Comparison of ENCODE assay signal across 8 mouse cellular contexts in genomic region chr5:4530236-4531067, GRCm38 (mm10).
A peak's percentile ranks its signal among the peaks of the same experiment; 100 is the strongest.
DNase-seq lines count a peak whose midpoint lies in the region; ATAC-seq lines count a peak whose summit lies in the region.

No protein-coding gene starts in this region.

- peak; percentile 43 for ATAC-seq in forebrain, embryonic 13.5 days
- ATAC-seq in forebrain, embryonic 12.5 days (ENCODE audit: low FRiP score): no peak; the same call in 1 of the 2 replicates
- ATAC-seq in embryonic facial prominence, embryonic 13.5 days (ENCODE audit: insufficient number of reproducible peaks, insufficient read depth, low FRiP score, low TSS enrichment, low read depth): peak; percentile 64
- ATAC-seq in kidney, embryonic 14.5 days (ENCODE audit: low FRiP score, low TSS enrichment): peak; percentile 46; the same call in 1 of the 2 replicates
- 0 out of 2 replicates have a peak, but pooled peaks have one; percentile 34 for ATAC-seq in midbrain, embryonic 13.5 days

- no peak overlapping the region for H3K4me3 ChIP-seq in forebrain, embryonic 13.5 days
- H3K4me3 ChIP-seq in forebrain, embryonic 12.5 days (replicated peaks): no peak overlapping the region
- no peak overlapping the region for H3K4me3 ChIP-seq in embryonic facial prominence, embryonic 13.5 days
- no peak overlapping the region for H3K4me3 ChIP-seq in kidney, embryonic 14.5 days (ENCODE audit: low read length)
- no peak overlapping the region for H3K4me3 ChIP-seq in midbrain, embryonic 13.5 days (replicated peaks)

- no peak overlapping the region for H3K4me2 ChIP-seq in forebrain, embryonic 13.5 days
- no peak overlapping the region for H3K4me2 ChIP-seq in forebrain, embryonic 12.5 days
- peak overlapping the region; percentile 35; the same call in 1 of the 2 replicates for H3K4me2 ChIP-seq in embryonic facial prominence, embryonic 13.5 days
- H3K4me2 ChIP-seq in kidney, embryonic 14.5 days (replicated peaks; ENCODE audit: low read depth, low read length): no peak overlapping the region
- no peak overlapping the region for H3K4me2 ChIP-seq in midbrain, embryonic 13.5 days (replicated peaks)

- WGBS in forebrain, embryonic 13.5 days: 24% methylated on average over 10 of the region's 10 CpGs
- 27% methylated on average over 10 of the region's 10 CpGs for WGBS in forebrain, embryonic 12.5 days
- WGBS in embryonic facial prominence, embryonic 13.5 days: 17% methylated on average over 10 of the region's 10 CpGs
- 31% methylated on average over 10 of the region's 10 CpGs for WGBS in kidney, embryonic 14.5 days
- WGBS in midbrain, embryonic 13.5 days: 22% methylated on average over 10 of the region's 10 CpGs

- no peaks in the 10 kb centered on the region for H3K9me3 ChIP-seq in forebrain, embryonic 13.5 days (replicated peaks)
- H3K9me3 ChIP-seq in forebrain, embryonic 12.5 days: no peaks in the 10 kb centered on the region
- H3K9me3 ChIP-seq in embryonic facial prominence, embryonic 13.5 days: no peaks in the 10 kb centered on the region
- H3K9me3 ChIP-seq in kidney, embryonic 14.5 days (ENCODE audit: control insufficient read depth, low read length): no peaks in the 10 kb centered on the region
- no peaks in the 10 kb centered on the region for H3K9me3 ChIP-seq in midbrain, embryonic 13.5 days

- intact Hi-C loops in left cerebral cortex, postnatal 36 days (cut with DNase I): no loop called here

- peaks cover 16% of the 10 kb centered on the region for H3K4me1 ChIP-seq in forebrain, embryonic 13.5 days
- H3K4me1 ChIP-seq in forebrain, embryonic 12.5 days: peaks cover 14% of the 10 kb centered on the region
- H3K4me1 ChIP-seq in embryonic facial prominence, embryonic 13.5 days: peaks cover 27% of the 10 kb centered on the region
- H3K4me1 ChIP-seq in kidney, embryonic 14.5 days (ENCODE audit: control insufficient read depth, insufficient read depth, low read length): peaks cover 6% of the 10 kb centered on the region; the same call in 1 of the 2 replicates
- H3K4me1 ChIP-seq in midbrain, embryonic 13.5 days (replicated peaks): peaks cover 20% of the 10 kb centered on the region

- no peaks in the 10 kb centered on the region for H3K27me3 ChIP-seq in forebrain, embryonic 13.5 days
- no peaks in the 10 kb centered on the region for H3K27me3 ChIP-seq in forebrain, embryonic 12.5 days
- no peaks in the 10 kb centered on the region; the same call in none of the 2 replicates for H3K27me3 ChIP-seq in embryonic facial prominence, embryonic 13.5 days
- no peaks in the 10 kb centered on the region for H3K27me3 ChIP-seq in kidney, embryonic 14.5 days (ENCODE audit: control insufficient read depth, insufficient read depth, low read length)
- H3K27me3 ChIP-seq in midbrain, embryonic 13.5 days: no peaks in the 10 kb centered on the region

- DNase-seq in 3T3-L1 (ENCODE audit: low read depth, low spot score): peak; percentile 91
- no peak for DNase-seq in left cerebral cortex, postnatal 36 days (ENCODE audit: low spot score in 2 of 2)
- DNase-seq in thymus, postnatal 25 days: no peak

- no peak overlapping the region for H3K9ac ChIP-seq in forebrain, embryonic 13.5 days
- no peak overlapping the region for H3K9ac ChIP-seq in forebrain, embryonic 12.5 days
- 0 out of 2 replicates have a peak overlapping the region, but pooled peaks have one; percentile 40 for H3K9ac ChIP-seq in embryonic facial prominence, embryonic 13.5 days
- no peak overlapping the region for H3K9ac ChIP-seq in kidney, embryonic 14.5 days (ENCODE audit: low read depth, low read length)
- H3K9ac ChIP-seq in midbrain, embryonic 13.5 days (replicated peaks): no peak overlapping the region

- H3K36me3 ChIP-seq in forebrain, embryonic 13.5 days (ENCODE audit: poor library complexity, severe bottlenecking): no peaks in the 10 kb centered on the region
- no peaks in the 10 kb centered on the region for H3K36me3 ChIP-seq in forebrain, embryonic 12.5 days (replicated peaks)
- no peaks in the 10 kb centered on the region for H3K36me3 ChIP-seq in embryonic facial prominence, embryonic 13.5 days
- no peaks in the 10 kb centered on the region for H3K36me3 ChIP-seq in kidney, embryonic 14.5 days (ENCODE audit: control insufficient read depth, insufficient read depth, low read length)
- H3K36me3 ChIP-seq in midbrain, embryonic 13.5 days: no peaks in the 10 kb centered on the region

- H3K27ac ChIP-seq in forebrain, embryonic 13.5 days: no peak overlapping the region
- no peak overlapping the region for H3K27ac ChIP-seq in forebrain, embryonic 12.5 days
- H3K27ac ChIP-seq in embryonic facial prominence, embryonic 13.5 days: 0 out of 2 replicates have a peak overlapping the region, but pooled peaks have one; percentile 28
- no peak overlapping the region for H3K27ac ChIP-seq in kidney, embryonic 14.5 days (ENCODE audit: low read depth, low read length)
- H3K27ac ChIP-seq in midbrain, embryonic 13.5 days: no peak overlapping the region
